Mouse (Mus musculus) mouse trophoblast stem cell (cell line): Measurements from ENCODE around the gene Qprt.

Experiments
- in situ Hi-C, 2 experiments: fragments of 300-500 bp; cut with MseI, MboI; formaldehyde crosslinking; loops; 2 replicates in 1 of 2; 3 replicates in 1 of 2; pipeline ENCODE4 v1.15.1; 2025

Qprt gene

GRCm38 (mm10) chr7:127121911-127122270 is at the start of gene Qprt:
Gene Qprt (minus strand): TSS chr7:127122226.
- in situ Hi-C loops = no loop called here

- in situ Hi-C loops = no loop called here
Measured at GRCm38 (mm10) chr7:127166501-127166900, 44.5 kb upstream of the Qprt start.

- in situ Hi-C loops = no loop called here
Measured at GRCm38 (mm10) chr7:127165607-127166493, 43.8 kb upstream of the Qprt start.

GRCm38 (mm10) chr7:127164002-127164401 is 42.0 kb upstream of the Qprt start:
- in situ Hi-C loops = no loop called here

GRCm38 (mm10) chr7:127162546-127162945 is 40.5 kb upstream of the Qprt start:
- in situ Hi-C loops = no loop called here

- in situ Hi-C loops = no loop called here
Measured at GRCm38 (mm10) chr7:127157548-127157947, 35.5 kb upstream of the Qprt start.

GRCm38 (mm10) chr7:127153477-127153876 is 31.5 kb upstream of the Qprt start:
- in situ Hi-C loops = no loop called here

- in situ Hi-C loops = no loop called here
Measured at GRCm38 (mm10) chr7:127152464-127152863, 30.4 kb upstream of the Qprt start.

- in situ Hi-C loops = no loop called here
Measured at GRCm38 (mm10) chr7:127147901-127148300, 25.9 kb upstream of the Qprt start.

- in situ Hi-C loops = no loop called here
Measured at GRCm38 (mm10) chr7:127146267-127146603, 24.2 kb upstream of the Qprt start.

- in situ Hi-C loops = no loop called here
Measured at GRCm38 (mm10) chr7:127145387-127146266, 23.6 kb upstream of the Qprt start.

- in situ Hi-C loops = loop anchor here in 1 of 2 experiments (5.0 kb wide), 1 partner anchor 38 kb away; no protein-coding TSS in a partner anchor
Measured at GRCm38 (mm10) chr7:127144412-127144811, 22.4 kb upstream of the Qprt start.

- in situ Hi-C loops = loop anchor here in 1 of 2 experiments (5.0 kb wide), 1 partner anchor 40 kb away; no protein-coding TSS in a partner anchor
Measured at GRCm38 (mm10) chr7:127142666-127143065, 20.6 kb upstream of the Qprt start.

GRCm38 (mm10) chr7:127142214-127142613 is 20.2 kb upstream of the Qprt start:
- in situ Hi-C loops = loop anchor here in 1 of 2 experiments (5.0 kb wide), 1 partner anchor 40 kb away; no protein-coding TSS in a partner anchor

- in situ Hi-C loops = loop anchor here in 1 of 2 experiments (5.0 kb wide), 1 partner anchor 41 kb away; no protein-coding TSS in a partner anchor
Measured at GRCm38 (mm10) chr7:127140623-127141404, 18.8 kb upstream of the Qprt start.

- in situ Hi-C loops = no loop called here
Measured at GRCm38 (mm10) chr7:127139562-127139961, 17.5 kb upstream of the Qprt start.

- in situ Hi-C loops = no loop called here
Measured at GRCm38 (mm10) chr7:127139100-127139499, 17.1 kb upstream of the Qprt start.

GRCm38 (mm10) chr7:127137262-127138017 is 15.4 kb upstream of the Qprt start, which contains the start of gene Spn:
Gene Spn (minus strand): TSS chr7:127137823.
- in situ Hi-C loops = no loop called here

- in situ Hi-C loops = no loop called here
Measured at GRCm38 (mm10) chr7:127136181-127137071, 14.4 kb upstream of the Qprt start.
